Mouse (Mus musculus): Measurements from ENCODE around the gene Eif2b1.
"Not testable (repeated sequence)": the region's sequence is repeated elsewhere in the genome, so short reads cannot be mapped to it uniquely, and the experiment has no call there.

Gene Eif2b1

GRCm38 (mm10) chr5:124578633-124579317, at the start of gene Eif2b1, which contains the start of gene Gtf2h3:
TSS of gene Eif2b1 (minus strand) at chr5:124579131.
TSS of gene Gtf2h3 (plus strand) at chr5:124579140.
- DNase-seq (ENCODE audit: low spot score in 2 of 2), result peak; percentile 94 to 97

- DNase-seq (ENCODE audit: low spot score in 2 of 2), result no peak
Measured at GRCm38 (mm10) chr5:124624291-124624690, 45.4 kb upstream of the Eif2b1 start.

DNA sequence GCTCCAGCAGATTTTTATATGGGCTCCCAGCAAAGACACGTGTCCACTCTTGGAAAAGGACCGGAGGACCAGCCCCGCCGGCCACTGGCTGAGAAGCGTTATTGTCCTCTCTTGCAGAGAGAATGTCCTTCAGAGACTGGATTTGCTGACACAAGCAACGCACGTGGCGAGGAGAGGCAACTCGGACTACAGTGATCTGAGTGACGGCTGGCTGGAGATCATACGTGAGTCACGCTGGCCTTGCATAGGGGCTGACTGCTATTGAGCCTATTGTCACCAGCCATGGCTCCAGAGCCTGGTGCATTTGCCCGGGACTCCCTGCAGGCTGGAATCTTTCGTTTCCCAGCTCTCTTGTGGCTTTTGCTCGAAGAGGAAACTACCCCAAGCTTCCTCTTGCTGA, 44.0 kb upstream of the Eif2b1 start:
- no peak for DNase-seq (ENCODE audit: low spot score in 2 of 2)

DNA sequence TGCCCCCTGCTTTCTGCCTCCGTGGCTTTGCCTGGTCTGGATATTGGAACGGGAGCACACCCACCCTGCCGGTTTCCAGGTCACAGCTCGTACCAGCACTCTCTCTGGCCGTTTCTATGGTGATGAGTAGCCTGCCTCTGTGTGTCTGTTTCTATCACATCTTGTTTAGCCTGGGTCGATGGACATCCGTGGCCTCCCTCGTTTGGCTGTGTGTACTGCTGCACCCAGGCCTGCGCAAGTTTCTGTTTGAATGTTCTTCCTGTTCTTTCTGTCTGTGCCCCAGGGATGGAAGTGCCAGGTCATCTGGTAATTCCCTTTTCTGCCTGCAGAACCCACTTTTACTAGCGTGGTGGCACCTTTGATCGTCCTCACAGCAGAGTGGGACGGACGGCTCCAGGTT, 42.4 kb upstream of the Eif2b1 start:
- peak in 1 of 2 experiments; percentile 26 for DNase-seq (ENCODE audit: low spot score in 2 of 2)

GRCm38 (mm10) chr5:124618711-124619110, 39.8 kb upstream of the Eif2b1 start:
- no peak for DNase-seq (ENCODE audit: low spot score in 2 of 2)

DNA sequence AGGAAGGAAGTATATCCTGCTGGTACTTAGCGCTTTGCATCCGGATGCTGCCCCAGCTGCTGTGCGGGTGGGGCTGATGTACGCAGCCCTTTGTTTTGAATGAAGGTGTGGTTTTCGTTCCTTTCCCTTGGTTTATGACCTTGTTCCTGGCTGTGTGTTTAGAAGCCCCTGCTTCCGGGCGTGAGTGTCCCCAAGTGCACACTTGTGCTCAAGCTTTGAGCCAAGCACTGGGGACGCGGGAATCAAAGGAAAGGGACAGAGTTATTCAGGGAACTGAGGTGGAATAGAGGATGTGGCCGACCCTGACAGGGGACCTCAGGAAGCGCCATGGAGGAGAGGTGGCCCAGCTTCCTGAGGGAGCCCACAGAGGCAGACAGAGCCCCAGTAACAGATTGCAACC, 35.8 kb upstream of the Eif2b1 start:
- DNase-seq (ENCODE audit: low spot score in 2 of 2), result no peak

DNA sequence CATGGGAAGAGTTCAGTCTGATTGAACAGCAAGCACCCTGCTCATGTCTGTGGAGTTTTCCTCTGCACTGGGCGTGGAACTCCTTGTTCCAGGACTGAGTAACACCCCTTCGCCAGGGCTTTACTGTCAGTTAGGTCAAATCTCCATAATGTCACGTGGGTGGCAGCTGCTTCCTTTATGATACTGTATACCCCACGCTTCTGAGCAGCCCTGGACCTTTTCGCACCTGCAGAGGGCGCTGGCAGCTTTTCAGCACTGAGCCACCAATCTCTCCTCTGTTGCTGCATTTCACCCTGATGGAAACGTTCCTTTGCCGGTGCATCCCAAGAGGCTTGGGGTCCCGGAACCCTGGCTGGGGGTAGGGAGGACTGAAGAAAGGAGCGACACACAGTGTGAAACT, 32.0 kb upstream of the Eif2b1 start:
- no peak for DNase-seq (ENCODE audit: low spot score in 2 of 2)

GRCm38 (mm10) chr5:124605041-124605622, 26.2 kb upstream of the Eif2b1 start:
- DNase-seq (ENCODE audit: low spot score in 2 of 2), result no peak

DNA sequence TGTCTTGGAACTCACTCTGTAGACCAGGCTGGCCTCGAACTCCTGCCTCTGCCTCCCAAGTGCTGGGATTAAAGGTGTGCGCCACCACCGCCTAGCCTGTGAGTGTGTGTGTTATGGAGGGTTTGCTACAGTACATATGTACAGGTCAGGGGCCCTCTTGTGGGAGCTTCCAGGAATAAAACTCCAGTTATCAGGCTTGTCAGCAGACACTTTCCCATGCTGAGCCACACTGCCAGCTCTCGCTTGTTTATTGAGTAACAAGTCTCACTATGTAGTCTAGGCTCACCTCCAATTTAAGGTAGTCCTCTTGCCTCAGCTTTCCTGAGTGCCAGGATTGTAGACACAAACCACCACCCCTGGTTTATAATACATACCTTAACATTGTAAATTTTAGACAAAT, 25.4 kb upstream of the Eif2b1 start:
- no peak for DNase-seq (ENCODE audit: low spot score in 2 of 2)

DNA sequence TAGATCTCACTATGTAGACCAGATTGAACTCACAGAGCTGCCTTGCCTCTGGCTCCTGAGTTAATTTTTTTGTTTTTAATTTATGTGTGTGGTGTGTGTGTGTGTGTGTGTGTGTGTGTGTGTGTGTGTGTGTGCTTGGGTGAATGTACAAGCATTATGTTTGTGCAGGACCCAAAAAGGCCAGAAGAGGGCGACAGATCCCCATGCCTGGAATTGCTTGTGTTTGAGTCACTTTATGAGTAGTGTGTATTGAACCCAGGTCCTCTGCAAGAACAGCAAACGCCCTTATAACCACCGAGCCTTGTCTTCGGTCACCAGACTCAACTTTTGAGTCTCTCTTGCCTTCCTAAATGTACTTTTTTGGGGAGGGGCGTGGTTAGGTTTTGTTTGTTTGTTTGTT, 23.4 kb upstream of the Eif2b1 start:
- peak; percentile 55 to 65 for DNase-seq (ENCODE audit: low spot score in 2 of 2)

DNA sequence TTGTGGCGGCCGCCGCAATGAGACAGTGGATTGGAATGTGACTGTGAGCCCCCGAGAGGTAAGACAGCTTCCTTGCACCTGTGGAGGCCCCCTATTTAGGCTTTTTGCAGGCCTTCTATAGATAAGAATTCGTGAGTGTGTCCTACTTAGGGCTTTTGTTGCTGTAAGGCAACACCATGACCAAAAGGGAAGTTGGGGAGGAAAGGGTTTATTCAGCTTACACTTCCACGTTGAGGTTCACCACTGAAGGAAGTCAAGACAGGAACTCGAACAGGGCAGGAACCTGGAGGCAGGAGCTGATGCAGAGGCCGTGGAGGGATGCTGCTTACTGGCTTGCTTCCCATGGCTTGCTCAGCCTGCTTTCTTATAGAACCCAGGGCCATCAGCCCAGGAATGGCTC, 20.8 kb upstream of the Eif2b1 start:
- DNase-seq (ENCODE audit: low spot score in 2 of 2), result not testable (repeated sequence)

- peak; percentile 95 to 97 for DNase-seq (ENCODE audit: low spot score in 2 of 2)
Measured at GRCm38 (mm10) chr5:124598224-124599174, 19.6 kb upstream of the Eif2b1 start.

DNA sequence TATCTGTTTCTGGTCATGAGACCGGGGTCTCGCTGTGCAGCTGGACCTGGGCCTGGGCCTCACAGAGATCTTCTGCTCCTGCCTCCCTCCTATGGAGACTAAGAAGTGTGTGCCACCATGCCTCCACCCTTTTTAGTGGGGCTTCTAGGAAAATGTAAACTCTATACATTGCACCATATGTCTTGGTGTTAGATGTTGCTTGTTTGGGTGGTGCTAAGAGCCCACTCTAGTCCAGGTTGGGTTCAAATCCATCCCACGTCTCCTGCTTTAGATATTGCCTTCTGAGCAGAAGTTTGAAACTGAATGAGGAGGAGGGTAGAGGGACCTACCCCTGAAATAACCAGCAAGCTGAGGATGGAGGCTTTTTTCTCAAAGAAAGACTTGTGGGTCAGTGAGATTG, 13.8 kb upstream of the Eif2b1 start:
- no peak for DNase-seq (ENCODE audit: low spot score in 2 of 2)

DNA sequence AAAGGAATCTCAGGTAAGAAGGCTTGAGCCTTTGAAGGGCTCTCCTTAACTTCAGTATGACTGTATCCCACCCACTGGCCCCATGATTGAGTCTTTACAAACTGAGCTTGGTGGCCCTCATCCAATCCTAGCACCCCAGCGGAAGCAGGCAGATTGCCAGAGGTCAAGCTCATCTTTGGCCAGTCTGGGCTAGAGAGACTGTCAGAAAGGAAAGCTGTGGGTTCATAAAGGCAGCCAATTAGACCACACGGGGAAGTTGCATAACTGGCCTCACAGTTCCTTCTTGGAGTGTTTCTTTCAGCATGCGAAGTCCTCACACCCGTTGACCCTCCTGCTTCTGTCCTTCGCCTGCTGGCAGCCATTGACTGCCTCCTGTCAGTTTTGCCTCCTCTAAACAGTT, 3.6 kb upstream of the Eif2b1 start:
- DNase-seq (ENCODE audit: low spot score in 2 of 2), result no peak

- no peak for DNase-seq (ENCODE audit: low spot score in 2 of 2)
Measured at GRCm38 (mm10) chr5:124575467-124575866, 3.5 kb downstream of the Eif2b1 start.

DNA sequence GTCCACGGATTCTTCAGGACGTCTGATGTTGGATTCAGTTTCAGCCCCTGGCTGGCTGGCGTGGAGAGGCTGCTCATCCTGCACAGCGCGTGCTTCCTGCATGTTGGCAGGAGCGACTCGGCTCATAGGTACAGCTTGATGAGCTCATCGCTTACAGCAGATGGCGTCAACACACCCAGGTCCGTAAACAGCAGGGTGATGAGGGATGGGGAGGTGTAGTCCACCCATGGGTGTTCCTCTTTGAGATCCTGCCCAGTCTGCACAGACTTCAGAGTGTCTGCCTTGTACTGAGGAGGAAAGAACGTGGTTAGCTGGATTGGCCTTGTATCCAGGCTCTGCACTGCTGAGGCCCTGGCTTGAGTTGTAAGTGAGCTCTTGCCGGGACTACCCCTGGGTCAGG, 7.9 kb downstream of the Eif2b1 start:
- DNase-seq (ENCODE audit: low spot score in 2 of 2), result peak; percentile 67 to 72

GRCm38 (mm10) chr5:124555145-124555544, 23.8 kb downstream of the Eif2b1 start:
- no peak for DNase-seq (ENCODE audit: low spot score in 2 of 2)

- no peak for DNase-seq (ENCODE audit: low spot score in 2 of 2)
Measured at GRCm38 (mm10) chr5:124553607-124554006, 25.3 kb downstream of the Eif2b1 start.

GRCm38 (mm10) chr5:124552558-124553307, 26.2 kb downstream of the Eif2b1 start, which contains the start of gene Ddx55:
TSS of gene Ddx55 (plus strand) at chr5:124552864.
- peak; percentile 90 to 94 for DNase-seq (ENCODE audit: low spot score in 2 of 2)

- no peak for DNase-seq (ENCODE audit: low spot score in 2 of 2)
Measured at GRCm38 (mm10) chr5:124552094-124552472, 26.8 kb downstream of the Eif2b1 start.

DNA sequence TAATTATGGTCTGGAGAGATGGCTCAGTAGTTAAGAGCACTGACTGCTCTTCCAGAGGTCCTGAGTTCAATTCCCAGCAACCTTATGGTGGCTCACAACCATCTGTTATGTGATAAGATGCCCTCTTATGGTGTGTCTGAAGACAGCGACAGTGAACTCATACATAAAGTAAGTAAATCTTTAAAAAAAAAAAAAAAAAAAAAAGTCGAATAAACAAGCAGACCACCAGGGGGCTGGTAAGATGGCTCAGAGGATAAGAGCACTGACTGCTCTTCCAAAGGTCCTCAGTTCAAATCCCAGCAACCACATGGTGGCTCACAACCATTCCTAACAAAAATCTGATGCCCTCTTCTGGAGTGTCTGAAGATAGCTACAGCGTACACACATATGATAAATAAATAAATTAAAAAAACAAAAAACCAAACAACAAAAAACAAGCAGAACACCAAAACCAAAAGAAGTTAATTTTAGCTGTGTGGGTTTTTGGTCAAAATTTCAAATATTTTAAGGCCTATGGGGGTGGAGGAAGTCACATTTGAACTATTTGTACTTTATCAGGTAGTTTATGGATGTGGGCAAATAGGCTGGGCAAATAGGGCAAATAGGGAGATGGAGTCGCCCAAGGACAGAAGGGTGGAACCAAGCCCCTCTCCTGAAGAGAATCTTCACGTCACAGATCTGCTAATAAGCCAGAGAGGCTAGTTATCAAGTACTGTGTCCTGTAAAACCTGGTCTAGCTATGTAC, 27.4 kb downstream of the Eif2b1 start:
- not testable (repeated sequence) for DNase-seq (ENCODE audit: low spot score in 2 of 2)
